Mouse (Mus musculus): Measurements from ENCODE around the gene Wnt5b. TPM values are rescaled to one million over a fixed set of nuclear protein-coding genes. Genes with fewer than 3 reads are reported as not detected.

Gene Wnt5b
- polyA plus RNA-seq, 2 experiments: 0.26 to 0.50 TPM

GRCm38 (mm10) chr6:119434394-119434793 is 109.8 kb downstream of the Wnt5b start:
- H3K4me1 ChIP-seq (replicated peaks; ENCODE audit: control insufficient read depth in 2 of 2, insufficient read depth in 2 of 2, low read length in 1 of 2): 0 out of 4 replicates have a peak, but pooled peaks cover 0 to 3% of the 10 kb centered on the region in 2 experiments
- WGBS (ENCODE audit: insufficient replicate concordance): 65% methylated on average over 4 of the region's 4 CpGs
- no peaks in the 10 kb centered on the region for H3K9me3 ChIP-seq (ENCODE audit: control insufficient read depth, low read length)
- TF ChIP-seq CTCF (IDR thresholded peaks at IDR 0.05; ENCODE audit: low read depth): no peak
- TF ChIP-seq EP300 (IDR thresholded peaks at IDR 0.05; ENCODE audit: low read depth): no peak
- no peak overlapping the region for H3K4me3 ChIP-seq (ENCODE audit: insufficient read depth in 1 of 2, low read depth in 2 of 2, low read length in 2 of 2)
- no peak overlapping the region for H3K4me2 ChIP-seq (ENCODE audit: low read depth)
- H3K9ac ChIP-seq (replicated peaks): no peak overlapping the region
- no peak for DNase-seq (ENCODE audit: low read depth in 3 of 3, low spot score in 3 of 3)
- no peak overlapping the region for H3K27ac ChIP-seq
- no peaks in the 10 kb centered on the region for H3K27me3 ChIP-seq (ENCODE audit: control insufficient read depth, insufficient read depth, low read length)
- no peaks in the 10 kb centered on the region for H3K36me3 ChIP-seq (replicated peaks; ENCODE audit: control insufficient read depth, insufficient read depth, low read depth)
- no peak for ATAC-seq (ENCODE audit: insufficient read depth)

- WGBS (ENCODE audit: insufficient replicate concordance): 65% methylated on average over 6 of the region's 6 CpGs
- Histone ChIP-seq H3K27ac (no peak overlapping the region), H3K27me3 (ENCODE audit: control insufficient read depth, insufficient read depth, low read length) (no peaks in the 10 kb centered on the region), H3K9ac (replicated peaks) (no peak overlapping the region), H3K36me3 (replicated peaks; ENCODE audit: control insufficient read depth, insufficient read depth, low read depth) (no peaks in the 10 kb centered on the region), H3K4me3 (ENCODE audit: insufficient read depth in 1 of 2, low read depth in 2 of 2, low read length in 2 of 2) (no peak overlapping the region), H3K9me3 (ENCODE audit: control insufficient read depth, low read length) (no peaks in the 10 kb centered on the region), H3K4me1 (replicated peaks; ENCODE audit: control insufficient read depth in 2 of 2, insufficient read depth in 2 of 2, low read length in 1 of 2) (0 out of 4 replicates have a peak, but pooled peaks cover 0 to 2% of the 10 kb centered on the region in 2 experiments), H3K4me2 (ENCODE audit: low read depth) (no peak overlapping the region)
- no peak for ATAC-seq (ENCODE audit: insufficient read depth)
- no peak for DNase-seq (ENCODE audit: low read depth in 3 of 3, low spot score in 3 of 3)
- TF ChIP-seq EP300 (IDR thresholded peaks at IDR 0.05; ENCODE audit: low read depth) (no peak), CTCF (IDR thresholded peaks at IDR 0.05; ENCODE audit: low read depth) (no peak)
Observed at GRCm38 (mm10) chr6:119431751-119432324, 112.3 kb downstream of the Wnt5b start.

- no peak overlapping the region for H3K4me3 ChIP-seq (ENCODE audit: insufficient read depth in 1 of 2, low read depth in 2 of 2, low read length in 2 of 2)
- DNase-seq (ENCODE audit: low read depth in 3 of 3, low spot score in 3 of 3) (peak in 1 of 3 experiments; percentile 30), ATAC-seq (ENCODE audit: insufficient read depth) (no peak)
- H3K9ac ChIP-seq (replicated peaks): no peak overlapping the region
- TF ChIP-seq EP300 (IDR thresholded peaks at IDR 0.05; ENCODE audit: low read depth): no peak
- TF ChIP-seq CTCF (IDR thresholded peaks at IDR 0.05; ENCODE audit: low read depth): peak; percentile 71
- H3K9me3 ChIP-seq (ENCODE audit: control insufficient read depth, low read length): no peaks in the 10 kb centered on the region
- H3K4me2 ChIP-seq (ENCODE audit: low read depth): no peak overlapping the region
- no peak overlapping the region for H3K27ac ChIP-seq
- 0 out of 4 replicates have a peak, but pooled peaks cover 0 to 2% of the 10 kb centered on the region in 2 experiments for H3K4me1 ChIP-seq (replicated peaks; ENCODE audit: control insufficient read depth in 2 of 2, insufficient read depth in 2 of 2, low read length in 1 of 2)
- H3K36me3 ChIP-seq (replicated peaks; ENCODE audit: control insufficient read depth, insufficient read depth, low read depth): no peaks in the 10 kb centered on the region
- WGBS (ENCODE audit: insufficient replicate concordance): 25% methylated on average over 2 of the region's 2 CpGs
- H3K27me3 ChIP-seq (ENCODE audit: control insufficient read depth, insufficient read depth, low read length): no peaks in the 10 kb centered on the region
Observed at GRCm38 (mm10) chr6:119430508-119430907, 113.6 kb downstream of the Wnt5b start.

- H3K4me1 ChIP-seq (replicated peaks; ENCODE audit: control insufficient read depth in 2 of 2, insufficient read depth in 2 of 2, low read length in 1 of 2): no peaks in the 10 kb centered on the region
- no peak overlapping the region for H3K9ac ChIP-seq (replicated peaks)
- no peak overlapping the region for H3K4me3 ChIP-seq (ENCODE audit: insufficient read depth in 1 of 2, low read depth in 2 of 2, low read length in 2 of 2)
- no peaks in the 10 kb centered on the region for H3K9me3 ChIP-seq (ENCODE audit: control insufficient read depth, low read length)
- H3K27me3 ChIP-seq (ENCODE audit: control insufficient read depth, insufficient read depth, low read length): no peaks in the 10 kb centered on the region
- WGBS (ENCODE audit: insufficient replicate concordance): 81% methylated on average over 13 of the region's 13 CpGs
- no peak overlapping the region for H3K27ac ChIP-seq
- H3K4me2 ChIP-seq (ENCODE audit: low read depth): no peak overlapping the region
- TF ChIP-seq EP300 (IDR thresholded peaks at IDR 0.05; ENCODE audit: low read depth) (no peak), CTCF (IDR thresholded peaks at IDR 0.05; ENCODE audit: low read depth) (no peak)
- ATAC-seq (ENCODE audit: insufficient read depth) (no peak), DNase-seq (ENCODE audit: low read depth in 3 of 3, low spot score in 3 of 3) (no peak)
- H3K36me3 ChIP-seq (replicated peaks; ENCODE audit: control insufficient read depth, insufficient read depth, low read depth): no peaks in the 10 kb centered on the region
Observed at GRCm38 (mm10) chr6:119429311-119429710, 114.8 kb downstream of the Wnt5b start.

GRCm38 (mm10) chr6:119428611-119429010 is 115.5 kb downstream of the Wnt5b start:
- Histone ChIP-seq H3K27ac (no peak overlapping the region), H3K4me2 (ENCODE audit: low read depth) (no peak overlapping the region), H3K9me3 (ENCODE audit: control insufficient read depth, low read length) (no peaks in the 10 kb centered on the region), H3K9ac (replicated peaks) (no peak overlapping the region), H3K36me3 (replicated peaks; ENCODE audit: control insufficient read depth, insufficient read depth, low read depth) (no peaks in the 10 kb centered on the region), H3K4me1 (replicated peaks; ENCODE audit: control insufficient read depth in 2 of 2, insufficient read depth in 2 of 2, low read length in 1 of 2) (no peaks in the 10 kb centered on the region), H3K27me3 (ENCODE audit: control insufficient read depth, insufficient read depth, low read length) (no peaks in the 10 kb centered on the region), H3K4me3 (ENCODE audit: insufficient read depth in 1 of 2, low read depth in 2 of 2, low read length in 2 of 2) (no peak overlapping the region)
- TF ChIP-seq CTCF (IDR thresholded peaks at IDR 0.05; ENCODE audit: low read depth) (peak; percentile 62), EP300 (IDR thresholded peaks at IDR 0.05; ENCODE audit: low read depth) (no peak)
- no peak for ATAC-seq (ENCODE audit: insufficient read depth)
- WGBS (ENCODE audit: insufficient replicate concordance): 54% methylated on average over 3 of the region's 3 CpGs
- no peak for DNase-seq (ENCODE audit: low read depth in 3 of 3, low spot score in 3 of 3)

All from liver, embryonic 14.5 days (tissue).